13 mouse cellular contexts compared by ENCODE assay signal in the genomic region with DNA sequence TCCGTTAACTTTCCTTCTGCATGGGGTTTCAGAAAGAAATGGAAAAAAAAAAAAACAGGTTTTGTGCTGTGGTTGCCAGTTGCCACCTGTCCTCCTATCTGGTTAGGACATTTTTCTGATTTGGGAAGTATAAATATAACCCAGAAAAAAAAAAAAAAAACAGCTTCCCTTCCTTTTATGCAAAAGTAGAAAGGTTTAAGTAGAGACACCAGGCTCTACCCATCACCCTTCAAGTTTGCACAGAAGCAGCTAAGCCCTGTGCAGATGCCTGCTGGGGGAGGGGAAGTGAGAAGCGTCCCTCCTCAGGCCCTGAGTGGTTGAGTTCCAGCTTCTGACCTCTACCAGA. TPM values are rescaled to one million over a fixed set of nuclear protein-coding genes. Genes with fewer than 3 reads are reported as not detected.
DNase-seq lines count a peak whose midpoint lies in the region; ATAC-seq lines count a peak whose summit lies in the region.
"Had no signal": no experiment of that assay in that cellular context is flagged by ENCODE, and none has a peak within 500 bp of the region (broad histone marks: within the 10 kb centered on the region; RNA-seq: fewer than 3 reads in every experiment).

No protein-coding gene starts in this region.

- peak; percentile 14 to 17 for DNase-seq in cerebellum, postnatal 14 days
- no peak for DNase-seq in cerebellum, postnatal 25 days
- peak; percentile 45 for DNase-seq in 416B (ENCODE audit: low read depth)
- DNase-seq in brain, adult 2 months (ENCODE audit: low read depth, low spot score): peak; percentile 5
- DNase-seq in adrenal gland, postnatal 25 days: no peak
- DNase-seq in gastrocnemius, postnatal 4 days (ENCODE audit: low spot score in 2 of 2): no peak
- no peak for DNase-seq in cerebellum, adult 8-10 months
- DNase-seq: cerebellum, adult 11 months; kidney, adult 9 months; lung, postnatal 4 days; midbrain, embryonic 14.5 days; right cerebral cortex, postnatal 14 days had no signal

- peak; percentile 47 for ATAC-seq in neutrophil, adult 5-6 weeks (ENCODE audit: extremely low read depth, insufficient number of reproducible peaks, low FRiP score, poor library complexity, severe bottlenecking)

RNA-seq across cellular contexts. Expression of gene Ikzf1, which starts 31.9 kb away (rescaled TPM):
- 125 and 150 TPM in 2 replicates for total RNA-seq in neutrophil, adult 5-6 weeks (2017)
- 0.71 and 0.97 TPM in 2 replicates for total RNA-seq in adrenal gland, postnatal 25 days (2021)
- 1 to 10 TPM; 3.8 to 4.2 TPM for total RNA-seq in gastrocnemius, postnatal 4 days (2021)

Comparison
In these comparisons a context has a peak if more than half of its experiments do, and no peak if none do; other contexts are left out.
1. DNase-seq: peak in cerebellum, postnatal 14 days (2 of 2), 416B (single experiment) and brain, adult 2 months (single experiment); none in cerebellum, postnatal 25 days (0 of 2), adrenal gland, postnatal 25 days (single experiment), gastrocnemius, postnatal 4 days (0 of 2) and cerebellum, adult 8-10 months (single experiment).
2. RNA of gene Ikzf1, which starts 31.9 kb away (total RNA-seq): 125 to 150 TPM in neutrophil, adult 5-6 weeks; 3.8 to 4.2 TPM in gastrocnemius, postnatal 4 days and 0.71 to 0.97 TPM in adrenal gland, postnatal 25 days; every median in the first group is over 10 times any median in the second.